ENCODE assay signal across 24 mouse cellular contexts in genomic region chr3:87134951-87135350, GRCm38 (mm10). TPM values are rescaled to one million over a fixed set of nuclear protein-coding genes. Genes with fewer than 3 reads are reported as not detected.
"Had no signal": no experiment of that assay in that cellular context is flagged by ENCODE, and none has a peak within 500 bp of the region (broad histone marks: within the 10 kb centered on the region; RNA-seq: fewer than 3 reads in every experiment).

No protein-coding gene starts in this region.

- H3K4me2 ChIP-seq: limb, embryonic 13.5 days; liver, embryonic 12.5 days; liver, embryonic 15.5 days; lung, embryonic 15.5 days; midbrain, embryonic 13.5 days; neural tube, embryonic 13.5 days had no signal

- DNase-seq: kidney, postnatal 25 days; layer of hippocampus, adult 9-11 months; liver; lung, adult 18-20 months; lung, postnatal 10 days; lung, postnatal 36 days; retina, postnatal 1 day; right cerebral cortex, postnatal 25 days; thymus, adult 18-20 months; thymus, postnatal 36 days had no signal

- ATAC-seq: liver, embryonic 12.5 days; midbrain, embryonic 13.5 days; midbrain, embryonic 16.5 days had no signal

- H3K4me3 ChIP-seq: layer of hippocampus, adult 2 months; limb, embryonic 10.5 days; limb, embryonic 13.5 days; liver, embryonic 12.5 days; liver, embryonic 15.5 days; lung, embryonic 15.5 days; megakaryocyte, embryonic 14.5 days; midbrain, embryonic 10.5 days; midbrain, embryonic 13.5 days; myocyte; neural tube, embryonic 13.5 days had no signal

- H3K27me3 ChIP-seq: limb, embryonic 13.5 days; liver, embryonic 12.5 days; liver, embryonic 15.5 days; lung, embryonic 15.5 days; midbrain, embryonic 13.5 days; neural tube, embryonic 13.5 days had no signal

- H3K9ac ChIP-seq: limb, embryonic 13.5 days; liver, embryonic 12.5 days; liver, embryonic 15.5 days; lung, embryonic 15.5 days; midbrain, embryonic 13.5 days; neural tube, embryonic 13.5 days had no signal

- H3K27ac ChIP-seq: layer of hippocampus, adult 2 months; limb, embryonic 10.5 days; limb, embryonic 13.5 days; liver, embryonic 12.5 days; liver, embryonic 15.5 days; lung, embryonic 15.5 days; midbrain, embryonic 10.5 days; midbrain, embryonic 13.5 days; neural tube, embryonic 13.5 days had no signal

- H3K4me1 ChIP-seq: liver, embryonic 15.5 days; lung, embryonic 15.5 days; megakaryocyte, embryonic 14.5 days had no signal

- H3K36me3 ChIP-seq: liver, embryonic 12.5 days; liver, embryonic 15.5 days had no signal

- H3K9me3 ChIP-seq: limb, embryonic 10.5 days; limb, embryonic 13.5 days; liver, embryonic 12.5 days; liver, embryonic 15.5 days; lung, embryonic 15.5 days; megakaryocyte, embryonic 14.5 days; midbrain, embryonic 10.5 days; midbrain, embryonic 13.5 days; neural tube, embryonic 13.5 days had no signal

RNA-seq across cellular contexts. Expression of gene Kirrel, which starts 39.6 kb away (rescaled TPM):
- total RNA-seq: monocyte, adult 5-6 weeks; neutrophil, adult 5-6 weeks had no signal
